Mouse (Mus musculus) G1E (cell line): Measurements from ENCODE around the gene Cilp2. TPM values are rescaled to one million over a fixed set of nuclear protein-coding genes. Genes with fewer than 3 reads are reported as not detected.

Source experiments
- ATAC-seq: 2 replicates; pipeline ENCODE4 v1.8.0; 2016; ENCODE audit warnings: mild to moderate bottlenecking; ENCODE audit not compliant: insufficient number of reproducible peaks, poor library complexity, low FRiP score, severe bottlenecking; ENCODE audit errors: extremely low read depth
- DNase-seq: peaks from one replicate; pipeline ENCODE4 v3.0.0; 2012; ENCODE audit warnings: low spot score
- H3K27me3 ChIP-seq: 2 replicates; pipeline ENCODE4 v1.6.1; 2012; ENCODE audit warnings: mild to moderate bottlenecking, low read length, inconsistent platforms; ENCODE audit not compliant: insufficient read depth
- H3K36me3 ChIP-seq: replicated peaks from 2 replicates; pipeline ENCODE3; 2012; ENCODE audit warnings: mild to moderate bottlenecking, inconsistent platforms
- H3K4me1 ChIP-seq: 2 replicates; pipeline ENCODE4 v1.6.1; 2012; ENCODE audit warnings: low read depth, low read length, inconsistent platforms, mixed read lengths; ENCODE audit not compliant: insufficient read depth
- H3K4me3 ChIP-seq: 2 replicates; pipeline ENCODE4 v1.5.1; 2012; ENCODE audit warnings: low read depth, mild to moderate bottlenecking, inconsistent platforms, low read length, moderate library complexity, mixed read lengths
- H3K9me3 ChIP-seq: replicated peaks from 2 replicates; pipeline ENCODE4 v1.6.1; 2012; ENCODE audit warnings: inconsistent platforms
- CTCF ChIP-seq: IDR thresholded peaks from 2 replicates; pipeline ENCODE4 v1.5.1; 2012; ENCODE audit warnings: low read depth, low read length, inconsistent platforms, mixed read lengths
- GATA1 ChIP-seq: IDR thresholded peaks from 2 replicates; pipeline ENCODE4 v1.6.1; 2012; ENCODE audit warnings: borderline replicate concordance, low read length, inconsistent platforms, mixed read lengths
- GATA2 ChIP-seq: IDR thresholded peaks from 2 replicates; pipeline ENCODE4 v1.6.1; 2012; ENCODE audit warnings: low read depth, low read length, inconsistent platforms, borderline replicate concordance
- POLR2AphosphoS5 ChIP-seq: IDR thresholded peaks from 2 replicates; pipeline ENCODE4 v1.6.1; 2012; ENCODE audit warnings: low read depth, low read length, inconsistent platforms; ENCODE audit not compliant: insufficient replicate concordance
- TAL1 ChIP-seq: conservative IDR thresholded peaks from 2 replicates; pipeline ENCODE4 v1.6.1; 2012; ENCODE audit warnings: low read depth, low read length, inconsistent platforms, mixed read lengths
- polyA plus RNA-seq: library from polyadenylated mRNA; stranded (reverse); fragments of >175 nt; gene quantifications from 2 replicates; pipeline ENCODE4 v1.2.3, GENCODE M21; 2012
- total RNA-seq, 2 experiments: library from RNA; stranded (forward) in 1 of 2; stranded (reverse) in 1 of 2; fragments of 200-1000 nt in 1 of 2; fragments of >200 nt in 1 of 2; fragmentation: Nextera tagmentation in 1 of 2; gene quantifications; 2 replicates each; pipeline ENCODE4 v1.2.3; 2014 to 2017

Cilp2 gene
- total and polyA plus RNA-seq, 3 experiments = under 0.01 to 0.01 TPM; not detected in 1

DNA sequence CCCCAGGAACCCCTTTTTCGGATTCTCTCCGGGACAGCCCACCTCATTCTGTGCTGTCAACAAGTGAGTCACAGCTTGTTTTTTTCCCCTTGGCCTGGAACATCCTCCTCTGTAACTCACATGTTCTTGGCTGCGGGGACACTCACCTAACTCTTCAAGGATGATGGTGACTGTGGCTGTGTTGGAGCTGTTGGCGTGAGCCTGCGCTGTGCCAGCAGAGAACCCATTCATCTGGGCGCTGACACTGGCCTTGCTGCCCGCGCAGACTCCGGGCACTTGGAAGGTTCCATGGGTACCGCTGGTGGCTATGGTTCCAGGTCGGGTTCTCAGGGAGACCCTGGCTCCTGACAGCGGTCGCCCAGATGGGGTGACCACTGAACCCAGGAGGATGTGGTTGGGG is 3.3 kb downstream of the Cilp2 start:
- TF ChIP-seq POLR2AphosphoS5 = no peak
- no peak for TF ChIP-seq TAL1
- TF ChIP-seq GATA2 = no peak
- TF ChIP-seq CTCF = no peak
- no peak for TF ChIP-seq GATA1
- Histone ChIP-seq H3K4me1 (no peaks in the 10 kb centered on the region; the same call in 1 of the 2 replicates), H3K4me3 (no peak overlapping the region), H3K27me3 (peaks cover 19% of the 10 kb centered on the region; the same call in 1 of the 2 replicates), H3K9me3 (peaks cover 79% of the 10 kb centered on the region), H3K36me3 (peaks cover 4% of the 10 kb centered on the region)
- ATAC-seq = no peak
- DNase-seq = no peak

DNA sequence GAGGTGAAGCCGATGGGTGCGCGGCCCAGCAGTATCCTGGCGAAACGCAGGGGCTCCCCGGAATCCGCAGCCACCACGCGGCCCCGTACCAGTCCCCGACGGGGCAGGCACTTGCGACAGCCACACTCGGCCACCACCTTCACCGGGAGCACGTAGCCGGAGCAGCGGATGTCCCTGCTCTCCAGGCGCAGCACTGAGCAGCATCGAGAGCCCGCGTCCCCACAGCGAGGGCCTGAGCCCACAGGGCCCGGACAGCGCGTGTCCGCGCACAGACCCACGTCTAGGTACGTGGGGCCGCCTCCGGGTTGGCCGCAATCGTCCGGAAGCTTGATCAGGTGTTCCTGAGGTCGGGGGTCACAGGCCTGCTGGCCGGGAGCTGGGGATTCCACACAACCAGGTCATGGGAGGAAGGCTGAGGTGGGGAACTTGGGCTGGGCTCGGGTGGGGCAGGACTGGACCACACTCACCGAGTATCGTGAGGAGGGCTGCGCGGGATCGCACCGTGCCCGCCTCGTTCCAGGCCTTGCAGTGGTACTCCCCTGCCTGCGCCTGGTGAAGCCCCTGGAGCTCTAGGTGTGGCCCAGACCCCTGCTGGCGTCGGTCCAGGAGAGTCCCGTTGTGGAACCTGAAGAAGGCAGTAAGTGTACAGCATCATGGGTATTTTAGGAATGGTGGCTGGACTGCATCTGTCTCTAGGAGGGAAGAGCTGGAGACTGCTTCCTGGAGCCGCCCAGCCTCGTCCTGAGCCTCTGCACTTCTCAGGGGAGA is 4.5 kb downstream of the Cilp2 start:
- Histone ChIP-seq H3K4me1 (no peaks in the 10 kb centered on the region; the same call in 1 of the 2 replicates), H3K9me3 (peaks cover 72% of the 10 kb centered on the region), H3K36me3 (no peaks in the 10 kb centered on the region), H3K4me3 (peak overlapping the region; percentile 37; the same call in 1 of the 2 replicates), H3K27me3 (peaks cover 15% of the 10 kb centered on the region; the same call in 1 of the 2 replicates)
- ATAC-seq = no peak
- DNase-seq = no peak
- TF ChIP-seq POLR2AphosphoS5 = no peak
- TF ChIP-seq TAL1 = no peak
- no peak for TF ChIP-seq GATA2
- TF ChIP-seq GATA1 = no peak
- TF ChIP-seq CTCF = no peak

DNA sequence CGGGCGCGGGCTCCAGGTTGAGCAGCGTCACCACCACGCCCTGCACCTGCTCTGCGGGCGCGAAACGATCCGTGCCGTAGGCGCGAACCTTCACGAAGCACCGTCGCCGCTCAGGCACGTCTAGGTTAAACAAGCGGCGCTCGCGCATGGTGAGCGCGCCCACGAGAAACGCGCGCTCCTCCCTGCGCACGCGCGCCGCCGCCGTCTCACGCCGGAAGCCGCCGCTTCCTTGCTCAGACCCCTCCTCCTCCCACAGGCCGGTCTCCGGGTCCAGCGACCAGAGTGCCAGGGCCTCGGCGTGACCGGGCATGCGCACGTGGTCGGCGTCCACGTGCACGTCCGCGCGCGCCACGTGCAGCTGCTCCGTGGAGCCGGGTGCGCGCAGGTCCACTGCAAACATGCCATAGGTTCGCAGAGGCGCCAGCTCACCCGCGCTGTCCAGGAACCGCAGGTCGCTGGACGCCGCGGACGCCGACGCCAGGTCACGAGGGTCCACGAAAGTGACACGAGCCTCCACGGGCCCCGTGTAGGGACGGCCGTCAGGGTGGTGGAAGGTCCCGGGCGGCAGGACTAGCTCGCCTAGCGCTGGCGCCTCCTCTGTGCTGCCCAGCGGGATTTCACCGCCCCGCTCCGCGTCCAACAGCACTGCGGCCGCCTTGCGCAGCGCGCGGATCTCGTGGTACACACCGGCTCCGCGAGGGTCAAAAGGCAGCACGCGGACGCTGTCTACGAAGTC is 5.3 kb downstream of the Cilp2 start:
- Histone ChIP-seq H3K4me3 (peak overlapping the region; percentile 45; the same call in 1 of the 2 replicates), H3K36me3 (no peaks in the 10 kb centered on the region), H3K9me3 (peaks cover 67% of the 10 kb centered on the region), H3K4me1 (no peaks in the 10 kb centered on the region; the same call in 1 of the 2 replicates), H3K27me3 (peaks cover 16% of the 10 kb centered on the region; the same call in 1 of the 2 replicates)
- no peak for DNase-seq
- ATAC-seq = no peak
- no peak for TF ChIP-seq TAL1
- TF ChIP-seq GATA1 = no peak
- TF ChIP-seq POLR2AphosphoS5 = no peak
- TF ChIP-seq CTCF = no peak
- no peak for TF ChIP-seq GATA2

DNA sequence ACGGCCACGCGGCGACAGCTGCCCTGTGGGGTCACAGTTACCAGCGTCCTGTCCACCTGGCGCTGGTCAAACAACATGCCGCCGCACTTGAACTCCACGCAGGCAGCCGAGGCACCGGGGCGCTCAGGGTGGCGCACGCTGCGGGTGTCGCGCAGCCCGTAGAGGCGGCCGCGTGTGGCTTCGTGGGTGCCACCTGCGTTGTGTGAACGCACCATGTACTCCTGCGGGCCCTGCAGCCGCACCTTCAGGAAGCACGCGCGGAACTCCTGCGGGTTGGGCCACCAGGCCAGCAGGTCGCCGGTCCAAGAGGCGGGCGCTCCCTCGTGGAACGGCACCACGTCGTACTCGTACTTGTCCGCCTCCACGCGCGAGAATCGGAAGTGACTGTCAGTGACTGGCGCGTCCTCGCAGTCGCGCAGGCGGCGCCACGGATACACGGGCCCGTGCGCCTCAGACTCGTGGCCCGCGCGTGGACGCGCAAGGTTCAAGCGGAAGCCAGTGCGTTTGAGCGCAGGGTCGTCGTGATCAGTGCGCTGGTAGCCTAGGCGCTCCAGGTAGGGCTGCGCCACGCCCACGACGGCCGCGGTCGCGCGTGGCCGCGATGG is 6.1 kb downstream of the Cilp2 start:
- peak overlapping the region; percentile 45; the same call in 1 of the 2 replicates for H3K4me3 ChIP-seq
- no peak for TF ChIP-seq CTCF
- no peak for TF ChIP-seq GATA2
- TF ChIP-seq POLR2AphosphoS5 = no peak
- no peak for TF ChIP-seq TAL1
- TF ChIP-seq GATA1 = no peak
- no peaks in the 10 kb centered on the region for H3K36me3 ChIP-seq
- ATAC-seq (no peak), DNase-seq (no peak)
- H3K4me1 ChIP-seq = peaks cover 3% of the 10 kb centered on the region; the same call in 1 of the 2 replicates
- peaks cover 15% of the 10 kb centered on the region; the same call in 1 of the 2 replicates for H3K27me3 ChIP-seq
- H3K9me3 ChIP-seq = peaks cover 65% of the 10 kb centered on the region

DNA sequence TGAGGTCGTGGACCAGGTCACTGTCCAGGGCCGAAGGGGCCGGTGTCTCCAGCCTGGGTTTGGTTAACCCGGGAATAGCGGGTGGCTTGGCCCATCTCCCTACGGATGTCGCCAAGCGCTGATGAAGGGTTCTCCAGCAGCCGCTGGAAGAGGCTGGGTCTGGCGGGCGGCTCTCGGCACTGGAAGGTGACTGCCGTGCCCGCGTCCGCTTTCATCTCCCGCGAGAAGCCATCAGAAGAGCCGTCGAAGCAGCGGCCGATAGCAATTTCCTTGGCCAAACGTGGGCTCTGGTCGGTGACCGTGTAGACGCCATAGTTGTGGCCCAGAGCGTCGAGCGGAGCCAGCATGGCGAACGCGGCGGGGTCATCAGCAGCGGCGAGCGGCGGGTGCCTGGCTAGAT is 6.6 kb downstream of the Cilp2 start:
- H3K4me3 ChIP-seq = peak overlapping the region; percentile 45; the same call in 1 of the 2 replicates
- H3K4me1 ChIP-seq = peaks cover 4% of the 10 kb centered on the region; the same call in 1 of the 2 replicates
- peaks cover 60% of the 10 kb centered on the region for H3K9me3 ChIP-seq
- H3K36me3 ChIP-seq = no peaks in the 10 kb centered on the region
- no peak for ATAC-seq
- peaks cover 19% of the 10 kb centered on the region; the same call in 1 of the 2 replicates for H3K27me3 ChIP-seq
- no peak for DNase-seq
- TF ChIP-seq GATA1 = no peak
- no peak for TF ChIP-seq CTCF
- TF ChIP-seq TAL1 = no peak
- no peak for TF ChIP-seq POLR2AphosphoS5
- TF ChIP-seq GATA2 = no peak

DNA sequence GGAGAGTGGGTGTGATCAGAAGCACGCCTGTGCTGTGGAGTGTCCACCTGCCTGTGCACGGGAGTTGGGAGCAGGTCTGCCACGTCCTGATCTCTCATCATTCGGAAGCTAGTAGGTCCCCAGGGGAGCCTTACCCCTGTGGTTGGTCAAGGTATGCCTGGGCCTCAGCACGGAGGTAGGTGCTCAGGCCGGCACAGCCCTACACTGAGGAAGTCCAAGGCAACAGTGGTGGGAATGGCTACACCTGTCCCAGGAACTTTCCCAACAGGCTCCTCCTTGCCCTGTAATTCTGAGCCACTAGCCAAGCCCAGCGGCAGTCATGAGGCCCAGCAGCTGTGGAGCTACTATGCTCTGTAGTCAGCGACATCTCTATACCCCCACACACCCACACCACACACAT is 7.8 kb downstream of the Cilp2 start:
- H3K27me3 ChIP-seq = peaks cover 17% of the 10 kb centered on the region; the same call in 1 of the 2 replicates
- ATAC-seq = no peak
- no peak for DNase-seq

More for the DNA sequence above, 7.8 kb downstream of the Cilp2 start:
- Histone ChIP-seq H3K36me3 (no peaks in the 10 kb centered on the region), H3K4me1 (peaks cover 4% of the 10 kb centered on the region; the same call in 1 of the 2 replicates), H3K4me3 (no peak overlapping the region), H3K9me3 (peaks cover 52% of the 10 kb centered on the region)
- no peak for TF ChIP-seq CTCF
- TF ChIP-seq GATA2 = no peak
- no peak for TF ChIP-seq GATA1
- no peak for TF ChIP-seq TAL1
